Mouse (Mus musculus) bone marrow, adult 2 months (tissue): Measurements from ENCODE around the gene Il6ra. TPM values are rescaled to one million over a fixed set of nuclear protein-coding genes. Genes with fewer than 3 reads are reported as not detected.
A peak's percentile ranks its signal among the peaks of the same experiment; 100 is the strongest.

Experiments used
- H3K27ac ChIP-seq: fragments of 200-500 bp; 2 replicates; pipeline ENCODE4 v1.5.1; 2012; ENCODE audit warnings: low read depth, mild to moderate bottlenecking, control low read depth, inconsistent platforms, low read length; ENCODE audit not compliant: control insufficient read depth, poor library complexity, insufficient read depth
- H3K4me1 ChIP-seq: fragments of 200-500 bp; 2 replicates; pipeline ENCODE4 v1.6.1; 2011; ENCODE audit warnings: low read length; ENCODE audit not compliant: control insufficient read depth, insufficient read depth
- H3K4me3 ChIP-seq: fragments of 200-500 bp; replicated peaks from 2 replicates; pipeline ENCODE3; 2011; ENCODE audit warnings: mild to moderate bottlenecking, low read depth, low read length, control low read depth; ENCODE audit not compliant: control insufficient read depth
- CTCF ChIP-seq: fragments of 200-500 bp; IDR thresholded peaks from 2 replicates; pipeline ENCODE4 v1.5.1; 2011; ENCODE audit warnings: low read length, control low read depth; ENCODE audit not compliant: control insufficient read depth, insufficient read depth
- POLR2A ChIP-seq: fragments of 200-500 bp; IDR thresholded peaks from 2 replicates; pipeline ENCODE4 v1.6.1; 2011; ENCODE audit warnings: low read depth, mild to moderate bottlenecking, control low read depth, low read length, borderline replicate concordance; ENCODE audit not compliant: control insufficient read depth
- WGBS: fragments of 180-500 bp; shearing (Covaris S2); methylation state at CpG from one replicate; pipeline ENCODE4 v1.1.7; 2018; 5-methylcytosine and 5-hydroxymethylcytosine counted together
- polyA plus RNA-seq: library from polyadenylated mRNA; stranded (reverse); fragments of >200 nt; gene quantifications from 2 replicates; pipeline ENCODE4 v1.2.4, GENCODE M21; 2011; ENCODE audit warnings: low replicate concordance; ENCODE audit not compliant: missing spikeins, insufficient read depth, insufficient read length

Il6ra gene
- polyA plus RNA-seq, 1 experiment = 11.4 TPM

- Histone ChIP-seq H3K4me1 (no peaks in the 10 kb centered on the region; the same call in 1 of the 2 replicates), H3K4me3 (no peak overlapping the region), H3K27ac (no peak overlapping the region)
- TF ChIP-seq CTCF = no peak
- no peak for TF ChIP-seq POLR2A
- 90% methylated on average over 1 of the region's 1 CpGs for WGBS
Measured at GRCm38 (mm10) chr3:89916622-89917021, 3.6 kb upstream of the Il6ra start.

GRCm38 (mm10) chr3:89914700-89915099, 1.7 kb upstream of the Il6ra start:
- Histone ChIP-seq H3K27ac (no peak overlapping the region), H3K4me3 (no peak overlapping the region), H3K4me1 (peaks cover 4% of the 10 kb centered on the region; the same call in 1 of the 2 replicates)
- TF ChIP-seq POLR2A (no peak), CTCF (no peak)
- WGBS = 18% methylated on average over 4 of the region's 4 CpGs

GRCm38 (mm10) chr3:89912108-89912542, 871 bp downstream of the Il6ra start:
- peaks cover 6% of the 10 kb centered on the region; the same call in 1 of the 2 replicates for H3K4me1 ChIP-seq
- H3K27ac ChIP-seq = peak overlapping the region; percentile 96
- peak overlapping the region; percentile 76 for H3K4me3 ChIP-seq
- WGBS = 11% methylated on average over 6 of the region's 6 CpGs
- no peak for TF ChIP-seq POLR2A
- no peak for TF ChIP-seq CTCF

- H3K4me1 ChIP-seq = peaks cover 7% of the 10 kb centered on the region
- TF ChIP-seq CTCF (no peak), POLR2A (no peak)
- H3K4me3 ChIP-seq = peak overlapping the region; percentile 52
- WGBS = 2% methylated on average over 3 of the region's 3 CpGs
- H3K27ac ChIP-seq = peak overlapping the region; percentile 87
Measured at GRCm38 (mm10) chr3:89911207-89911606, 1.8 kb downstream of the Il6ra start.

GRCm38 (mm10) chr3:89909703-89910542, 3.1 kb downstream of the Il6ra start:
- WGBS = 49% methylated on average over 5 of the region's 5 CpGs

GRCm38 (mm10) chr3:89908836-89909235, 4.2 kb downstream of the Il6ra start:
- peaks cover 14% of the 10 kb centered on the region for H3K4me1 ChIP-seq
- H3K4me3 ChIP-seq = no peak overlapping the region
- TF ChIP-seq CTCF (no peak), POLR2A (no peak)
- peak overlapping the region; percentile 8; the same call in 1 of the 2 replicates for H3K27ac ChIP-seq
- 44% methylated on average over 6 of the region's 6 CpGs for WGBS

More at GRCm38 (mm10) chr3:89909703-89910542, 3.1 kb downstream of the Il6ra start:
- Histone ChIP-seq H3K27ac (peak overlapping the region; percentile 6; the same call in 1 of the 2 replicates), H3K4me1 (peaks cover 13% of the 10 kb centered on the region), H3K4me3 (no peak overlapping the region)
- TF ChIP-seq CTCF = no peak
- no peak for TF ChIP-seq POLR2A

- Histone ChIP-seq H3K4me3 (no peak overlapping the region), H3K27ac (no peak overlapping the region), H3K4me1 (peaks cover 14% of the 10 kb centered on the region)
- WGBS = 71% methylated on average over 3 of the region's 3 CpGs
- TF ChIP-seq CTCF = no peak
- no peak for TF ChIP-seq POLR2A
Measured at GRCm38 (mm10) chr3:89907846-89908245, 5.2 kb downstream of the Il6ra start.

GRCm38 (mm10) chr3:89899511-89899908, 13.5 kb downstream of the Il6ra start:
- Histone ChIP-seq H3K4me3 (no peak overlapping the region), H3K4me1 (no peaks in the 10 kb centered on the region; the same call in 1 of the 2 replicates), H3K27ac (no peak overlapping the region)
- TF ChIP-seq CTCF (no peak), POLR2A (no peak)
- WGBS = 70% methylated on average over 8 of the region's 8 CpGs
